Mouse (Mus musculus): Measurements from ENCODE around the gene Gm12830.

DNA sequence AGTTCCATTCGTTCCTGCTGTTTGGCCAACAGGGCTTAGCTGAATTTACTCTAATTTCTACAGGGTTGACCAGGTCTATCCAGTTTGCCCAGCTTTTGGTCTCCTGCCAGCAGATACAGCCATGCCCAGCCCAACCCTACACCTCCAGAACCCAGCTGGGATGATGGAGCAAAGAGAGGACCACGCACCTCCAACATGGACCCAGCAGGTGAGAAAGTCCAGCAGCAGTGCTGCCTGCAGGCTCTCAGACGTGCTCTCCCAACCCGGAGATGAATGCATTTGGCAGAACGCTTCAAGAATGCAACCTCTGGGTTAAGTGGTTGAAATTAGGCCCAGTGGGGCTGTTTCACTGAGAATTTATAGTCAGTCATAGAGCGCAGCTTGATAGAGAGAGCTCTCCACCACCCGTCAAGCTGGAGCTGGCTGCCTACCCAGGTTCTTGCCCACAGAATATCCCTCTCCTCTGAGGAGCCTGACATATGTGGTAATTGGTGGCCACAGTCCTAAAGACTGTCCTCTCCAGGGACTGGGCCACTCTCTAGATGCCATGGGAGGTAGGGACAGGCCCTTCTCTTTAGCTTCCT lies 23.4 kb upstream of the Gm12830 start:
- TF ChIP-seq POLR2A (IDR thresholded peaks at IDR 0.05; ENCODE audit: borderline replicate concordance, low read depth, low read length) (no peak), CTCF (IDR thresholded peaks at IDR 0.05; ENCODE audit: low read depth, low read length) (no peak)

Measured in bone marrow macrophage, adult 2 months (primary cell).